Mouse (Mus musculus) c-Kit-positive CD71-positive TER-119-positive erythroid progenitor cells, embryonic 14.5 days (primary cell): ENCODE data around the gene Exoc6b.

Experiments
- DNase-seq: peaks from one replicate; pipeline ENCODE4 v3.0.0-alpha.2; 2013; ENCODE audit warnings: low spot score

Exoc6b gene

GRCm38 (mm10) chr6:84726876-84727275 is 342.4 kb downstream of the Exoc6b start:
- no peak for DNase-seq

- DNase-seq, result no peak
These were observed 356.1 kb downstream of the Exoc6b start for GRCm38 (mm10) chr6:84713171-84713570.

DNA sequence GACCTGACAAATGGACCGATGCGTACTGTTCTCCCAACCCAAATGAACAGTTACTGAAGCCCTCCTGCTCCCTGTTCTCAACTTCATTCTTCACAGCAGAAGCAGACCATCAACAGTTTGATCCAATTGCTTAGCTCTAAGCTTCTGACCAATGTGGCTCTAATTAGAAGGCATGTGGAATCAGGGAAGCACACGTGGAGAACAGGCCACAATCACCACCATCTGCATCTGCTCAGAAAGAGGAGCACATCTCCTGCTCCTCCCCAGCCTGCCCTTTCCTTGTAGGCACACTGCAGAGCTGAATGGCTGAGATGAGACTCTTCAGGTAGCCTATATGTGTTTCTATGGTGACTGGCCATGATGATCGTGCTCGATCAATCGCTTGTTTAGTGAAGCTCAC is 358.5 kb downstream of the Exoc6b start:
- DNase-seq, result no peak

- no peak for DNase-seq
These were observed 360.7 kb downstream of the Exoc6b start for GRCm38 (mm10) chr6:84708631-84709030.

DNA sequence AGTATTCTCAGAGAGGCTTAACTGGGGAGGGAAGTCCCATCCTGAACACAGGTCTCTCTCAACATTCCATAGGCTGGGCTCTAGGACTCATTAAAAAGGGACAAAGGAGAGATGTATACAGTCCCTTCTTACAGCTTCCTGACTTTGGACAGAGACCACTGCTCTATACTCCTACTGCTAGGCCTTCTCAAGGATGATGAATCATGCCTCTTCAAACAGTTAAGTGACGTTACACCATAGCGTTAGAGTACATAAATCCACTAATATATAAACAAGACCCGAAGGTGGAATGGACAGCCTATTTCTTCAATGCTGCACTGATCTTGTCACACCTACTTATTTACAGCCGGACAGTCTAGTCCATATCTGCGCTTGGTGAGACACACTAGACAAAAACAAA is 369.7 kb downstream of the Exoc6b start:
- no peak for DNase-seq

GRCm38 (mm10) chr6:84698288-84698673 is 371.0 kb downstream of the Exoc6b start:
- DNase-seq, result no peak

DNA sequence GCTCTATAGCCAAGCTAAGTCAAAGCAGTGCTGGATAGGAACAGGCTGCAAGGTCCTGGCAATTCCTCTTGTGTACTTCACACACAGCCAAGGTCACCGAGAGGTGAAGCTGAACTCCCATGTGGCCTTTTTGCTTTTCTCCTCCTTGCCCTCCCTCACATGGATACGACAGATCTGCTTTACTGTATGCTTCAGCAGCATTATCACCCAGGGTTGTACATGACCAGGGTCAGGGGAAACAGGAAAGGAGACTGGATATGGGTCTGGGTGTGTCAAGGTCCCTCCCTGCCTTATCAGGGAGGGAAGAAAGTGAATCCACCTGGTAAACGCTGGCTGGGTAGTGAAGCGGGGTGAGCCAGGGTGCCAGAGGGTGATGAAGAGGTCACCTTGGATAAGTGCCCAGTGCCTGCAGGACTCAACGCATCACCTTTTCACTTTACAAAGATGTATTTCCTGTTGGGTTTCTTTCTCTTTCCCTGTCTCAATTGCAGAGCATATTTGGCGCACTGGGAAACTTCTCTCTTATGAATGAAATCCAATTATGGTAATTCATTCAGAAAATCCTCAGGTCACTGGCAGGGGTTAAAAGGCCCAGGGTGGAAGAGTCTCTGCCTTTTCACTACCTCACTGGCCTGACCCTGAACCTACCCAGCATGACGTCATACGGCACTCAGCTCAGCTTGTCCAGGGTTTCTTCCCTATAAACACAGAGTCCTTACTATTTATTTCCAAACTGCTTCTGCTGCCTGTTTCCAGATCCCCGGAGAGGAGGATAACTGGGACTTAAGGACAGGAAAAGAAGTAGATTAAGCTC is 371.6 kb downstream of the Exoc6b start:
- no peak for DNase-seq

GRCm38 (mm10) chr6:84693844-84694243 is 375.5 kb downstream of the Exoc6b start:
- DNase-seq, result no peak

DNA sequence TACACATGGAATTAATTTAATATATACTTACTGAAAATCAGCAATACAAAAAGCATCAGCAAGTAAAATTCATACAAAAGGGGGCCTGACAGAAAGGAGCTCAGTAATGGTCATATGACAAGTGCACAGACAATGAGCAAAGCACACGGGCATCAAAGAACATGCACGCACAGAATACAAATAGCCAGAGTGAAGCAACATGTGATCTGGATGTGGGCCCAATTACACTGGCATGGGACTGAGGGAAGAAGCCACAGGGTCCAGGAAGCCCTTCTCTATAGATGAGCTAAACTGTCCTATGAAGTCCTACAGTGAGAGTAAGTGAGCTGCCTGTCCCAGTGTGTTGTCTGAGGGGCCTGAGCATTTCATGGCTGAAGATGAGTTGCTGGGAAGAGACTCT is 376.1 kb downstream of the Exoc6b start:
- DNase-seq, result no peak

DNA sequence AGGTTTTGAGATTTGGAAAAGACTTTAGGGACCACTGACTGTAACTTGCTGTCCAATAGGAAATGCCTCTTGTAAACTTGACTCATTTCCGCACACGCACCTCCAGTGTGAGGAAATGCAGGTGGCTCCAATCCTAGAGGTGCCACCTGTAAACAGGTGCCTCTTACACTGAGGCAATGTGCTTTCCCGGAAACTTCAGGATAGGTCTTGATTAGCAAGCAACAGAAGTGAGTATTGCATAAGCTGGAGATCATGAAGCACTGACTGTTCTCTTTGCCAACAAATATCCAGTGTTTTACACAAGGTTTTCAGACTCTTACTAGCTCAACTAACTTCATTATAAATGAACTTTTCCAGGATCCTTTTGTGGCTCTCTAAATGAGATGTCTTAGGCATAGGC is 377.4 kb downstream of the Exoc6b start:
- DNase-seq, result no peak

GRCm38 (mm10) chr6:84677770-84678169 is 391.5 kb downstream of the Exoc6b start:
- DNase-seq, result no peak

DNA sequence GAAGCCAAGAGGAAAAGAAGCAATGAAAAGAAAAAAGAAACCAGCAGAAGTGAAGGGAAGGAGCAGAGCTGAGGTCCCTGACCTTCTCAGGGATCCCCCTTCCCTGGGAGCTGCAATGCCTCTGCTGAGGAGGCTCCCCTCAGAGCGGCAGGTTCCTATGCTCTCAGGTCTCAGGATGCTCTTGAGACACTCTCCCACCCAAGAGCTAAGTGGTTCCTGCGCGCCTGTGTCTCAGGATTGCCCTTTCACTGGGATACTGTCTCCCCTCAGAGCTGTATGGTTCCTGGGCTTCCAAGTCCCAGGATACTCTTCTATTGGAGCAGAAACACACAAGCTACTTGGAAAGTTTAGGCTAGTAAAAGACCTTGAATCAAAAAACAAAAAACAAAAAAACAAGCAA is 394.4 kb downstream of the Exoc6b start:
- no peak for DNase-seq

DNA sequence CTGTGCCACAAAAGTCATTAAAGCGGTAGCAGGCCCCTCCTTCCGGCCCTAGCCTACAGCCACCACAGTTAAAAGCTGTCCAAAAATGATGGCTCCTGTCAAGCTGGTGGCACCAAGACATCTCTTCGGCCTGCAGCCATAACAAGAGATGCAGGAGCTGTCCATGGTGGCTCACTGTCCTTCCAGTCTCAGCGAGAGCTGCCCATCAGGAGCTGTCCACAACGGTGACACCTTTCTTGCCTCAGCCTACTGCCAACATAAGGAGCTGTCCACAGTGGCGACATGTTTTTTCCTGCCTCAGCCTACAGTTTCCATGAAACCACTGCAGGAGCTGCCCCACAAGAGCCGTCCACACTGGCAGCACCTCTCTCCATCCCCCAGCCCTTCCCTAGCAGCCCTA is 395.2 kb downstream of the Exoc6b start:
- no peak for DNase-seq

DNA sequence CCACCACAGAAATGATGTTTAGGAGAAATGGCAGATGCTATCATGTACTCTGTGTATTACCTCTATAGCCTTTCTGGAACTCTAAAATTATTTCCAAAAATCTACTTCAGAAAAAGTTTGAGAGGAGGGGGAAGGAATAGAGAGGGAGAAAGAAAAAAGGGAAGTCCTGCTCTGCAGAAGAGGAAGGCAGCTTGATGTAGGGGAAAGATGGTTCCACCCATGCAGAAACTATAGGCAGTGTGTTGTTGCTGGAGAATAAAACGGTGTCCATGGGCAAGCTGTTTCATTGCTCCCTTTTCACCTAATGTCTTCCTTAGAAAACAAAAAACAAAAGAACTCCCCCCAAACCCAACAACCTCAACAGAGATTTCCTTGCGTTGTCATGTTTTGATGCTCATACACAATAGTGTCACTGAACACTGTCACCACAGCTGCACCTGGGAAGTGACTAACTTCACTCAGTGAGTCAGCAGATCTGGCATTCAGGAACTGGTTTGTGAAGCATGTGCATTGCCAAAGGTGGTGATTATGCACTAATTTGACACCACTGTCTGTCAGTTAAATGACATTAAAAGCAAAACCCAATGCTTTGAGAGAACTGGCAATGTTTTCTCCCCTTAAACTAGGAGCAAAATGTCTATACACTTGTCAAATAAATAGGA is 407.7 kb downstream of the Exoc6b start:
- DNase-seq, result no peak

GRCm38 (mm10) chr6:84660982-84661381 is 408.3 kb downstream of the Exoc6b start:
- no peak for DNase-seq

- DNase-seq, result no peak
These were observed 412.2 kb downstream of the Exoc6b start for GRCm38 (mm10) chr6:84657091-84657490.

DNA sequence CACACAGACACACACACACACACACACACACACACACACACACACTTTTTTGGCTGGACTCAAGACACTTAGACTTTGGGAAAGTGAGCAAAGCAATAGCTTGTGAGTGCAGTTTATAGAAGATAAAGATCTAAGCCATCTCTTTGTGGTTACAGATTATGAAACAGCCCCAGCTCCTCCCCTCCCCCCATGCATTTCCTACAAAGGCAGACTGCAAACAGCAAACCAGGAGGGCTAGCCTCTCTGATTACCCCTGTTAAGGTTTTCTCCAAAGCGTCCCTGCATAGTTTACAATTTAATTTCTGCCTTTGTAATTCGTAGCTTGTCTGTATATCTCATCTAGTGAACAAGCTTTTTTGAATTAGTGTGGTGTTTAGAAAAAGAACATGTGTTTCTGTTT is 412.6 kb downstream of the Exoc6b start:
- no peak for DNase-seq

DNA sequence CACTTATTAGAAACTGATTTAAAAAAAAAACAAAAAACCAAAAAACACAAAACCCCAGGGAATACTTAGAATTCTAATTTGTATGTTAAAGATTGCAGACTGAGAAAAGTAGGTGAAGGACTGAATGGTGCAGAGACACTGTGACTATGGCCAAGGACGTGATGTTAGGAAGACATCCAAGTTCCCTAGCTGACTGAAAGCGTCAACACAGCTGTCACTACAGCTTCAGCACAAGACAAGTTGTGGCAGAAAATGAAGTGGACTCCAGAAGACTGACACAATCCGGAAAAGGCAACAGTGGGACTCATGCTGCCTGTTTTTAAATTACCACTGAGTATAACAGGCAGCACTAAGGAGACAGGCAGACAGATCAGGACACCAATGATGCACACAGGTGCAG is 417.4 kb downstream of the Exoc6b start:
- no peak for DNase-seq

- DNase-seq, result no peak
These were observed 422.1 kb downstream of the Exoc6b start for GRCm38 (mm10) chr6:84647197-84647596.

GRCm38 (mm10) chr6:84646696-84647095 is 422.6 kb downstream of the Exoc6b start:
- no peak for DNase-seq

DNA sequence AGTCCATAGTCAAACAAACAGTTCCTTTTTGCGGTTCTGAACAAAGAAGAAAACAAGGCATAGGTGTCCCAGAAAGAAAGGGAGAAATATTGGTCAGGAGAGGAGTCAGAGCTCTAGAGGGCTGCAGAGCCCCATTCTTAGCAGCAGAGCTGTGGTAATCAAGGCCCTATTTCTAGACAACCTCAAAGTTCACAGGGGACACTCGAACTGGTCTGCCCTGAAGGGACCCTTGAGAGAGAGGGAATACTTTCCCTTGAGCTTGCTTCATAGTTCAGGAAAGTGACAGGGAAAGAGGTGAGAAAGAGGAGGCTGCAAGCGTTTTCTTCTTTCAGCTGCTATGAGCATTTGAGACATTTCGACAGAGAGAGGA is 428.3 kb downstream of the Exoc6b start:
- no peak for DNase-seq

- DNase-seq, result no peak
These were observed 428.8 kb downstream of the Exoc6b start for GRCm38 (mm10) chr6:84640324-84641061.

GRCm38 (mm10) chr6:84638206-84638605 is 431.1 kb downstream of the Exoc6b start:
- no peak for DNase-seq
